Mouse (Mus musculus) urinary bladder, adult 18-20 months (tissue): ENCODE measurements around the gene Dapp1.
"Not testable (repeated sequence)": the region's sequence is repeated elsewhere in the genome, so short reads cannot be mapped to it uniquely, and the experiment has no call there.

Experiments used
- DNase-seq, 2 experiments: peaks; one replicate each; pipeline ENCODE4 v3.0.0; 2022; ENCODE audit warnings: low spot score in 2 of 2, mixed read lengths in 2 of 2

Dapp1 gene

GRCm38 (mm10) chr3:137954256-137954916, 27.0 kb downstream of the Dapp1 start:
- no peak for DNase-seq

- no peak for DNase-seq
Measured at GRCm38 (mm10) chr3:137952914-137953880, 28.1 kb downstream of the Dapp1 start.

- DNase-seq: peak in 1 of 2 experiments; percentile 74
Measured at GRCm38 (mm10) chr3:137952225-137952913, 29.0 kb downstream of the Dapp1 start.

- no peak for DNase-seq
Measured at GRCm38 (mm10) chr3:137951819-137952218, 29.5 kb downstream of the Dapp1 start.

- DNase-seq: not testable (repeated sequence)
Measured at GRCm38 (mm10) chr3:137951302-137951701, 30.0 kb downstream of the Dapp1 start.

- no peak for DNase-seq
Measured at GRCm38 (mm10) chr3:137950191-137950885, 31.0 kb downstream of the Dapp1 start.

- no peak for DNase-seq
Measured at GRCm38 (mm10) chr3:137947525-137947924, 33.8 kb downstream of the Dapp1 start.

GRCm38 (mm10) chr3:137946827-137947226, 34.5 kb downstream of the Dapp1 start:
- no peak for DNase-seq

GRCm38 (mm10) chr3:137943737-137944154, 37.6 kb downstream of the Dapp1 start:
- DNase-seq: no peak

- DNase-seq: no peak
Measured at GRCm38 (mm10) chr3:137942098-137942622, 39.2 kb downstream of the Dapp1 start.

- DNase-seq: no peak
Measured at GRCm38 (mm10) chr3:137941555-137941954, 39.8 kb downstream of the Dapp1 start.

- peak in 1 of 2 experiments; percentile 34 for DNase-seq
Measured at GRCm38 (mm10) chr3:137940757-137941156, 40.6 kb downstream of the Dapp1 start.

- no peak for DNase-seq
Measured at GRCm38 (mm10) chr3:137938608-137939007, 42.7 kb downstream of the Dapp1 start.

- DNase-seq: no peak
Measured at GRCm38 (mm10) chr3:137936541-137936940, 44.8 kb downstream of the Dapp1 start.

GRCm38 (mm10) chr3:137935570-137936525, 45.5 kb downstream of the Dapp1 start:
- DNase-seq: no peak

GRCm38 (mm10) chr3:137933986-137934385, 47.4 kb downstream of the Dapp1 start:
- no peak for DNase-seq

- DNase-seq: no peak
Measured at GRCm38 (mm10) chr3:137932748-137933147, 48.6 kb downstream of the Dapp1 start.

- no peak for DNase-seq
Measured at GRCm38 (mm10) chr3:137929940-137930339, 51.4 kb downstream of the Dapp1 start.

- no peak for DNase-seq
Measured at GRCm38 (mm10) chr3:137927010-137927409, 54.3 kb downstream of the Dapp1 start.

- DNase-seq: no peak
Measured at GRCm38 (mm10) chr3:137920594-137920993, 60.8 kb downstream of the Dapp1 start.
